Mouse (Mus musculus) lung, embryonic 16.5 days (tissue): ENCODE measurements around the gene Slc11a1. TPM values are rescaled to one million over a fixed set of nuclear protein-coding genes. Genes with fewer than 3 reads are reported as not detected.
A peak's percentile ranks its signal among the peaks of the same experiment; 100 is the strongest.

Experiments
- ATAC-seq: fragments of 200-750 bp; cut with Nextera tagmentation; 2 replicates; pipeline ENCODE4 v1.8.0; 2017; ENCODE audit warnings: low read depth, mild to moderate bottlenecking, moderate library complexity
- H3K27ac ChIP-seq: fragments of 300-500 bp; sonication (generic); 2 replicates; pipeline ENCODE4 v1.5.1; 2014; ENCODE audit warnings: mild to moderate bottlenecking, control low read depth, low read length
- H3K27me3 ChIP-seq: fragments of 300-500 bp; sonication (generic); 2 replicates; pipeline ENCODE4 v1.6.1; 2014; ENCODE audit warnings: low read depth, low read length, mixed read lengths; ENCODE audit not compliant: control insufficient read depth, insufficient read depth
- H3K36me3 ChIP-seq: fragments of 300-500 bp; sonication (generic); 2 replicates; pipeline ENCODE4 v1.6.1; 2014; ENCODE audit warnings: low read length; ENCODE audit not compliant: control insufficient read depth, insufficient read depth
- H3K4me1 ChIP-seq: fragments of 300-500 bp; sonication (generic); replicated peaks from 2 replicates; pipeline ENCODE4 v1.6.1; 2014; ENCODE audit warnings: low read length, mixed read lengths; ENCODE audit not compliant: control insufficient read depth, insufficient read depth
- H3K4me2 ChIP-seq: fragments of 300-500 bp; sonication (generic); 2 replicates; pipeline ENCODE4 v1.6.1; 2014; ENCODE audit warnings: low read depth, low read length, control low read depth
- H3K4me3 ChIP-seq: fragments of 300-500 bp; sonication (generic); 2 replicates; pipeline ENCODE4 v1.5.1; 2014; ENCODE audit warnings: mild to moderate bottlenecking, low read length, control low read depth
- H3K9ac ChIP-seq: fragments of 300-500 bp; sonication (generic); 2 replicates; pipeline ENCODE4 v1.6.1; 2014; ENCODE audit warnings: low read length, control low read depth
- H3K9me3 ChIP-seq: fragments of 300-500 bp; sonication (generic); 2 replicates; pipeline ENCODE4 v1.6.1; 2016; ENCODE audit warnings: low read length; ENCODE audit not compliant: control insufficient read depth
- WGBS: fragments of 180-500 bp; shearing (Covaris S2); extraction: QIAGEN DNeasy Blood & Tissue Kit; methylation state at CpG from one replicate; pipeline ENCODE4 v1.1.7; 2014; 5-methylcytosine and 5-hydroxymethylcytosine counted together
- polyA plus RNA-seq: library from polyadenylated mRNA; unstranded; fragments of >200 nt; fragmentation: Nextera tagmentation; extraction: Ambion mirVana; gene quantifications from 2 replicates; pipeline ENCODE4 v1.2.1, GENCODE M21; 2015

Gene Slc11a1
- polyA plus RNA-seq, 1 experiment from 2014 or later: 3.5 TPM

- no peaks in the 10 kb centered on the region for H3K27me3 ChIP-seq
- no peaks in the 10 kb centered on the region for H3K36me3 ChIP-seq
- no peak overlapping the region for H3K27ac ChIP-seq
- H3K4me1 ChIP-seq: peaks cover 6% of the 10 kb centered on the region
- no peak overlapping the region for H3K4me2 ChIP-seq
- WGBS: 57% methylated on average over 5 of the region's 5 CpGs
- no peak overlapping the region for H3K9ac ChIP-seq
- ATAC-seq: 0 out of 2 replicates have a peak, but pooled peaks have one; percentile 3
- no peaks in the 10 kb centered on the region for H3K9me3 ChIP-seq
- no peak overlapping the region for H3K4me3 ChIP-seq
These were observed 11.6 kb upstream of the Slc11a1 start for GRCm38 (mm10) chr1:74363437-74363836.

- no peak overlapping the region for H3K9ac ChIP-seq
- no peak overlapping the region for H3K4me2 ChIP-seq
- peaks cover 6% of the 10 kb centered on the region for H3K4me1 ChIP-seq
- no peak overlapping the region for H3K4me3 ChIP-seq
- WGBS: 55% methylated on average over 8 of the region's 8 CpGs
- H3K27me3 ChIP-seq: no peaks in the 10 kb centered on the region
- no peak for ATAC-seq
- no peaks in the 10 kb centered on the region for H3K9me3 ChIP-seq
- H3K27ac ChIP-seq: no peak overlapping the region
- no peaks in the 10 kb centered on the region for H3K36me3 ChIP-seq
These were observed 10.7 kb upstream of the Slc11a1 start for GRCm38 (mm10) chr1:74364270-74364669.

- peak; percentile 90 for ATAC-seq
- Histone ChIP-seq H3K9ac (peak overlapping the region; percentile 36), H3K27ac (no peak overlapping the region)
These were observed 6.9 kb upstream of the Slc11a1 start for GRCm38 (mm10) chr1:74367886-74368645.

GRCm38 (mm10) chr1:74370040-74370439 lies 5.0 kb upstream of the Slc11a1 start:
- peaks cover 6% of the 10 kb centered on the region for H3K4me1 ChIP-seq
- H3K9me3 ChIP-seq: no peaks in the 10 kb centered on the region
- no peak overlapping the region for H3K9ac ChIP-seq
- no peaks in the 10 kb centered on the region for H3K27me3 ChIP-seq
- H3K36me3 ChIP-seq: no peaks in the 10 kb centered on the region
- no peak overlapping the region for H3K4me3 ChIP-seq
- H3K27ac ChIP-seq: no peak overlapping the region
- WGBS: 42% methylated on average over 4 of the region's 4 CpGs
- ATAC-seq: no peak
- no peak overlapping the region for H3K4me2 ChIP-seq

More at GRCm38 (mm10) chr1:74367886-74368645, 6.9 kb upstream of the Slc11a1 start:
- Histone ChIP-seq H3K9me3 (no peaks in the 10 kb centered on the region), H3K36me3 (no peaks in the 10 kb centered on the region), H3K27me3 (no peaks in the 10 kb centered on the region), H3K4me2 (peak overlapping the region; percentile 56), H3K4me1 (peaks cover 6% of the 10 kb centered on the region), H3K4me3 (peak overlapping the region; percentile 34)
- 7% methylated on average over 34 of the region's 34 CpGs for WGBS

GRCm38 (mm10) chr1:74373372-74373771 lies 1.6 kb upstream of the Slc11a1 start:
- Histone ChIP-seq H3K9me3 (no peaks in the 10 kb centered on the region), H3K36me3 (no peaks in the 10 kb centered on the region), H3K4me2 (no peak overlapping the region), H3K9ac (no peak overlapping the region), H3K27ac (no peak overlapping the region), H3K4me3 (no peak overlapping the region), H3K27me3 (no peaks in the 10 kb centered on the region), H3K4me1 (no peaks in the 10 kb centered on the region)
- no peak for ATAC-seq
- WGBS: 49% methylated on average over 4 of the region's 4 CpGs

- H3K4me1 ChIP-seq: no peaks in the 10 kb centered on the region
- H3K27ac ChIP-seq: no peak overlapping the region
- no peaks in the 10 kb centered on the region for H3K9me3 ChIP-seq
- no peak overlapping the region for H3K4me2 ChIP-seq
- H3K36me3 ChIP-seq: no peaks in the 10 kb centered on the region
- no peak overlapping the region for H3K9ac ChIP-seq
- no peak for ATAC-seq
- no peaks in the 10 kb centered on the region for H3K27me3 ChIP-seq
- no peak overlapping the region for H3K4me3 ChIP-seq
- WGBS: 70% methylated on average over 10 of the region's 10 CpGs
These were observed 566 bp downstream of the Slc11a1 start for GRCm38 (mm10) chr1:74375561-74375960.

GRCm38 (mm10) chr1:74376396-74376795 lies 1.4 kb downstream of the Slc11a1 start:
- no peaks in the 10 kb centered on the region for H3K36me3 ChIP-seq
- H3K9me3 ChIP-seq: no peaks in the 10 kb centered on the region
- H3K4me2 ChIP-seq: no peak overlapping the region
- H3K4me1 ChIP-seq: no peaks in the 10 kb centered on the region
- peak; percentile 16; the same call in 1 of the 2 replicates for ATAC-seq
- 78% methylated on average over 4 of the region's 4 CpGs for WGBS
- H3K27ac ChIP-seq: no peak overlapping the region
- H3K27me3 ChIP-seq: no peaks in the 10 kb centered on the region
- no peak overlapping the region for H3K9ac ChIP-seq
- no peak overlapping the region for H3K4me3 ChIP-seq

GRCm38 (mm10) chr1:74379058-74379504 lies 4.1 kb downstream of the Slc11a1 start:
- Histone ChIP-seq H3K36me3 (no peaks in the 10 kb centered on the region), H3K27me3 (no peaks in the 10 kb centered on the region), H3K9ac (no peak overlapping the region), H3K4me1 (no peaks in the 10 kb centered on the region), H3K9me3 (no peaks in the 10 kb centered on the region), H3K4me2 (no peak overlapping the region), H3K4me3 (no peak overlapping the region), H3K27ac (no peak overlapping the region)
- WGBS: 81% methylated on average over 7 of the region's 7 CpGs
- no peak for ATAC-seq

- Histone ChIP-seq H3K4me1 (no peaks in the 10 kb centered on the region), H3K9me3 (no peaks in the 10 kb centered on the region), H3K27me3 (no peaks in the 10 kb centered on the region), H3K36me3 (no peaks in the 10 kb centered on the region), H3K9ac (no peak overlapping the region), H3K4me3 (no peak overlapping the region), H3K27ac (no peak overlapping the region), H3K4me2 (no peak overlapping the region)
- WGBS: 59% methylated on average over 5 of the region's 5 CpGs
- no peak for ATAC-seq
These were observed 5.5 kb downstream of the Slc11a1 start for GRCm38 (mm10) chr1:74380484-74380883.
